In genomic region chr8:118031406-118031805, GRCm38 (mm10) we compare ENCODE assay signal across 26 mouse cellular contexts.
DNase-seq lines count a peak whose midpoint lies in the region; ATAC-seq and TF ChIP-seq lines count a peak whose summit lies in the region.
"Had no signal": no experiment of that assay in that cellular context is flagged by ENCODE, and none has a peak within 500 bp of the region (broad histone marks: within the 10 kb centered on the region; RNA-seq: fewer than 3 reads in every experiment).

No protein-coding gene starts in this region.

- no peak overlapping the region for H3K4me2 ChIP-seq in forebrain, postnatal 0 days (ENCODE audit: low read depth)
- H3K4me2 ChIP-seq in forebrain, embryonic 11.5 days (ENCODE audit: low read depth, low read length, severe bottlenecking) = no peak overlapping the region
- H3K4me2 ChIP-seq in midbrain, postnatal 0 days (ENCODE audit: low read depth, low read length, poor library complexity, severe bottlenecking) = no peak overlapping the region
- H3K4me2 ChIP-seq in midbrain, embryonic 14.5 days (ENCODE audit: low read length) = no peak overlapping the region
- H3K4me2 ChIP-seq: embryonic facial prominence, embryonic 12.5 days; forebrain, embryonic 12.5 days had no signal

- WGBS in forebrain, postnatal 0 days = 40% methylated on average over 6 of the region's 6 CpGs
- WGBS in forebrain, embryonic 11.5 days = 45% methylated on average over 6 of the region's 6 CpGs
- WGBS in midbrain, postnatal 0 days = 19% methylated on average over 6 of the region's 6 CpGs
- WGBS in midbrain, embryonic 14.5 days = 13% methylated on average over 6 of the region's 6 CpGs

- H3K27me3 ChIP-seq in forebrain, postnatal 0 days (ENCODE audit: insufficient read depth, low read length) = no peaks in the 10 kb centered on the region
- no peaks in the 10 kb centered on the region for H3K27me3 ChIP-seq in forebrain, embryonic 11.5 days (ENCODE audit: control insufficient read depth, insufficient read depth, low read length)
- H3K27me3 ChIP-seq in midbrain, postnatal 0 days (ENCODE audit: insufficient read depth, low read length) = no peaks in the 10 kb centered on the region
- no peaks in the 10 kb centered on the region for H3K27me3 ChIP-seq in midbrain, embryonic 14.5 days (ENCODE audit: control insufficient read depth, insufficient read depth, low read length)
- H3K27me3 ChIP-seq: CH12.LX; embryonic facial prominence, embryonic 12.5 days had no signal

- H3K4me1 ChIP-seq in forebrain, postnatal 0 days (ENCODE audit: insufficient read depth) = peaks cover 8% of the 10 kb centered on the region; the same call in 1 of the 2 replicates
- H3K4me1 ChIP-seq in forebrain, embryonic 11.5 days (replicated peaks; ENCODE audit: control insufficient read depth, insufficient read depth, low read length) = no peaks in the 10 kb centered on the region
- peaks cover 7% of the 10 kb centered on the region; the same call in 1 of the 2 replicates for H3K4me1 ChIP-seq in midbrain, postnatal 0 days (ENCODE audit: insufficient read depth, low read length)
- peaks cover 19% of the 10 kb centered on the region; the same call in 1 of the 2 replicates for H3K4me1 ChIP-seq in midbrain, embryonic 14.5 days (ENCODE audit: control insufficient read depth, insufficient read depth, low read length)
- H3K4me1 ChIP-seq: embryonic facial prominence, embryonic 12.5 days had no signal

- ATAC-seq in forebrain, postnatal 0 days = peak; percentile 16; the same call in 1 of the 2 replicates
- ATAC-seq in forebrain, embryonic 11.5 days (replicated peaks; ENCODE audit: low FRiP score) = no peak
- ATAC-seq in midbrain, postnatal 0 days (ENCODE audit: low FRiP score) = no peak
- ATAC-seq in midbrain, embryonic 14.5 days (ENCODE audit: low FRiP score, low TSS enrichment) = no peak
- ATAC-seq: activated CD4-positive, CD25-positive, alpha-beta regulatory T cell, adult 4 months; CD4-positive, CD25-positive, alpha-beta regulatory T cell, adult 4 months; forebrain, embryonic 14.5 days; forebrain, embryonic 16.5 days; Patski had no signal

- H3K27ac ChIP-seq in forebrain, postnatal 0 days (ENCODE audit: low read depth, low read length) = no peak overlapping the region
- no peak overlapping the region for H3K27ac ChIP-seq in forebrain, embryonic 11.5 days (ENCODE audit: low read depth, low read length)
- no peak overlapping the region for H3K27ac ChIP-seq in midbrain, postnatal 0 days (ENCODE audit: low read depth, low read length)
- no peak overlapping the region for H3K27ac ChIP-seq in midbrain, embryonic 14.5 days (replicated peaks; ENCODE audit: low read depth, low read length)
- H3K27ac ChIP-seq: embryonic facial prominence, embryonic 10.5 days; embryonic facial prominence, embryonic 12.5 days; forebrain, embryonic 12.5 days had no signal

- DNase-seq in cerebellum, postnatal 10 days = peak; percentile 60 to 66
- no peak for DNase-seq in cerebellum, adult 18-20 months
- no peak for DNase-seq in forebrain, postnatal 0 days
- DNase-seq in forebrain, embryonic 11.5 days (ENCODE audit: low spot score) = no peak
- no peak for DNase-seq in midbrain, postnatal 0 days (ENCODE audit: low spot score)
- no peak for DNase-seq in midbrain, embryonic 14.5 days
- peak; percentile 19 for DNase-seq in testis, postnatal 10 days (ENCODE audit: low spot score)
- no peak for DNase-seq in testis, postnatal 14 days (ENCODE audit: low spot score)
- DNase-seq: adrenal gland, adult 8-10 months; adrenal gland, postnatal 14 days; adrenal gland, postnatal 36 days; B cell, adult 2 months; cerebellum, adult 11 months; cerebellum, adult 2 months; cerebellum, adult 9-10 months; cerebellum, postnatal 25 days had no signal

- H3K9ac ChIP-seq in forebrain, postnatal 0 days = no peak overlapping the region
- H3K9ac ChIP-seq in forebrain, embryonic 11.5 days (ENCODE audit: low read length) = no peak overlapping the region
- 0 out of 2 replicates have a peak overlapping the region, but pooled peaks have one; percentile 8 for H3K9ac ChIP-seq in midbrain, postnatal 0 days (replicated peaks; ENCODE audit: low read length, poor library complexity, severe bottlenecking)
- no peak overlapping the region for H3K9ac ChIP-seq in midbrain, embryonic 14.5 days (replicated peaks; ENCODE audit: low read length)
- H3K9ac ChIP-seq: embryonic facial prominence, embryonic 12.5 days; forebrain, embryonic 12.5 days had no signal

- TF ChIP-seq CTCF in forebrain, postnatal 0 days (IDR thresholded peaks at IDR 0.05; ENCODE audit: low read depth) = no peak
- no peak for TF ChIP-seq CTCF in midbrain, postnatal 0 days (IDR thresholded peaks at IDR 0.05)

- H3K36me3 ChIP-seq in forebrain, postnatal 0 days (ENCODE audit: insufficient read depth) = no peaks in the 10 kb centered on the region
- no peaks in the 10 kb centered on the region for H3K36me3 ChIP-seq in forebrain, embryonic 11.5 days (ENCODE audit: control insufficient read depth, insufficient read depth, low read length)
- H3K36me3 ChIP-seq in midbrain, postnatal 0 days (ENCODE audit: insufficient read depth, low read length) = no peaks in the 10 kb centered on the region
- no peaks in the 10 kb centered on the region for H3K36me3 ChIP-seq in midbrain, embryonic 14.5 days (ENCODE audit: control insufficient read depth, insufficient read depth, low read length)
- H3K36me3 ChIP-seq: embryonic facial prominence, embryonic 10.5 days; embryonic facial prominence, embryonic 12.5 days; forebrain, embryonic 12.5 days; G1E had no signal

- no peak overlapping the region for H3K4me3 ChIP-seq in forebrain, postnatal 0 days (ENCODE audit: low read depth, low read length)
- H3K4me3 ChIP-seq in forebrain, embryonic 11.5 days (ENCODE audit: low read depth, low read length) = no peak overlapping the region
- H3K4me3 ChIP-seq in midbrain, postnatal 0 days (ENCODE audit: low read depth, low read length) = no peak overlapping the region
- no peak overlapping the region for H3K4me3 ChIP-seq in midbrain, embryonic 14.5 days (replicated peaks; ENCODE audit: low read depth, low read length)
- H3K4me3 ChIP-seq: embryonic facial prominence, embryonic 10.5 days; embryonic facial prominence, embryonic 12.5 days; forebrain, embryonic 12.5 days had no signal

- H3K9me3 ChIP-seq in forebrain, postnatal 0 days (ENCODE audit: low read length) = no peaks in the 10 kb centered on the region
- no peaks in the 10 kb centered on the region for H3K9me3 ChIP-seq in forebrain, embryonic 11.5 days (ENCODE audit: control insufficient read depth, low read length)
- H3K9me3 ChIP-seq in midbrain, postnatal 0 days (ENCODE audit: low read length) = no peaks in the 10 kb centered on the region
- no peaks in the 10 kb centered on the region for H3K9me3 ChIP-seq in midbrain, embryonic 14.5 days (ENCODE audit: control insufficient read depth, low read length)
- H3K9me3 ChIP-seq: embryonic facial prominence, embryonic 10.5 days; embryonic facial prominence, embryonic 12.5 days; forebrain, embryonic 12.5 days had no signal

Comparison
In these comparisons a context has a peak if more than half of its experiments do, and no peak if none do; other contexts are left out.
1. DNase-seq: peak in cerebellum, postnatal 10 days (2 of 2) and testis, postnatal 10 days (single experiment); none in cerebellum, adult 18-20 months (0 of 2), forebrain, postnatal 0 days (single experiment), forebrain, embryonic 11.5 days (single experiment), midbrain, postnatal 0 days (single experiment), midbrain, embryonic 14.5 days (single experiment) and testis, postnatal 14 days (single experiment).